Mouse (Mus musculus) frontal cortex, postnatal 36 days (tissue): ENCODE results near the gene Plppr3.
"Not testable (repeated sequence)": the region's sequence is repeated elsewhere in the genome, so short reads cannot be mapped to it uniquely, and the experiment has no call there.

Experiments
- DNase-seq, 2 experiments: peaks; one replicate each; pipeline ENCODE4 v3.0.0; 2022; ENCODE audit warnings: low spot score in 2 of 2

Plppr3 gene

GRCm38 (mm10) chr10:79900951-79901410, 26.5 kb upstream of the Plppr3 start:
- DNase-seq: peak; percentile 80 to 89

DNA sequence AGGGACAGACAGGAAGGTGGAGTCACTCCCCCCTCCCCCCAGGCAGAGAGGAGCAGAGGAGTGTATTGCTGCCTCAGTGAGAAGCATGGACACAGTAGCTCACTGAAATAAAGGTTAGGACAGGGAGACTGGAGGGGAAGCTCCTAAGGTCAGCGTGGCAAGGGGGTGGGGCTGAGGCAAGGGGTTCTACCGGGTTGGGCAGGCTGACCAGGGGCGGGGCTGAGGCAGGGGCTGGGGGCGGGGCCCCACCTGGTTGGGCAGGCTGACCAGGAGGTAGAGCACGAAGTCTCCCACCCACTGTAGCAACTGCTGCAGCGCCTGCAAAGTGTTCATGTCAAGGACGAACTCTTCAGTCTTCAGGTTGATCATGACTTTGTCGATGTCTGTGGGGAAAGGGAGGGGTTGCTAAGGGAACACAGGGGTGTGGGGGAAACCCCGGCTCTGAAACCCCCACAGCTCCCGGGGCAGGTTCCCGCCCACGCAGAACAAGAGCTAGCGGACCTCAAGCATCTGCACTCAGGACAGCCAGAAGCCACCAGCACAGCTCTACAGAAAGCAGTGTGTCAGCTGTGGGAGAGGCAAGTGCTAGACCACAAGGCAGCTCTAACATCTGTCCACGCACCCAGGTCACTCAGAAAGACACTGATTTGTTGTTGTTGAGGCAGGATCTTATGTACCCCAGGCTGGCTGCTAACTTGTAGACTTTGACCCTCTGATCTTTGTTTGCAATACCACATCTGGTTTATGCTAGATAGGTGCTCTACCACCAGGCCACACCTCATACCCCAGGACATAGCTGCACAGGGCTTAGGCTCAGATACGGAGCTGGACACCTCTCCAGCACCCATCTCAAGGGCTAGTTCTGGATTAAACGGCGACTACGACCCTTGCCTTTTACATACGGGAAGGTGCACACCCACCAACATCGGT, 23.1 kb upstream of the Plppr3 start:
- DNase-seq: no peak

GRCm38 (mm10) chr10:79896814-79897213, 22.4 kb upstream of the Plppr3 start:
- no peak for DNase-seq

GRCm38 (mm10) chr10:79896306-79896705, 21.9 kb upstream of the Plppr3 start:
- no peak for DNase-seq

DNA sequence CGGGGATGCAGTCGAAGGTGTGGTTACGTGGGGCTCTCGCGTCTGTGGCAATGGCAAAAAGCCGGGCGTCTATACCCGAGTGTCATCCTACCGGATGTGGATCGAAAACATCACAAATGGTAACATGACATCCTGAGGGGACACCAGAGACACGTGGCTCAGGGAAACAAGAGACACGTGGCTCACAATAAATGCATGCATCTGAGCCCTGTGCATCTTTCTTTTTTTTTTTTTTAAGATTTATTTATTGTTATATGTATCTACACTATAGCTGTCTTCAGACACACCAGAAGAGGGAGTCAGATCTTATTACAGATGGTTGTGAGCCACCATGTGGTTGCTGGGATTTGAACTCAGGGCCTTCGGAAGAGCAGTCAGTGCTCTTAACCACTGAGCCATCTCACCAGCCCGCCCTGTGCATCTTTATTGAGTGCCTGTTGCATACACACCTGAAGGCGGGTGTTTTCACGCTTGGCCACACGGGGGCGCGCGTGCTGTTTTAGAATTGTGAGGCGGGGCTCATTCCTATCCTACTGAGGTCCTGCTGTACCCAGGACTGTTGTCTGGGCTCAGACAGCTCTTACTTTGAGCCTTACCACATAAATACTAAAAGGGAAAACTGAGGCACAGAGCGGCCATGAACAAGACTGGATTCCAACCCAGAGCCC, 18.2 kb upstream of the Plppr3 start:
- peak; percentile 79 to 81 for DNase-seq

- DNase-seq: no peak
Observed at GRCm38 (mm10) chr10:79890670-79891069, 16.2 kb upstream of the Plppr3 start, which contains the start of gene Cfd. TSS of gene Cfd (plus strand) at chr10:79890853.

DNA sequence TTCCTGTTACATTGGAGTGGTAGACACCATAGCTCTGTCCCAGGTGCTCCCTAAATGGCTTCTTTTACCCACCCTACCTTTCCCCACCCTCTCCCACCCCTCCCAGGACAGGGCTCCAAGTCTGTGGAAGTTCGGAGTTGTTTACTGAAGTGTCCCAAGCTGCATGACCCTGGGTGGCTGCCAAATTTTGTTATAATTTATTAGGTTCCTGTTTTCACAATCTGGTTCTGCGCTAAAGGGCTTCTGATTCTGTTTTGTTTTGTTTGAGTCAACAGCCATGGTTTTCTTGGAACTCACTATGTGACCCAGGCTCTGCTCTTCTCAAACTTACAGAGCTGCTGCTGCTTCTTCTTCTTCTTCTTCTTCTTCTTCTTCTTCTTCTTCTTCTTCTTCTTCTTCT, 15.0 kb upstream of the Plppr3 start:
- no peak for DNase-seq

DNA sequence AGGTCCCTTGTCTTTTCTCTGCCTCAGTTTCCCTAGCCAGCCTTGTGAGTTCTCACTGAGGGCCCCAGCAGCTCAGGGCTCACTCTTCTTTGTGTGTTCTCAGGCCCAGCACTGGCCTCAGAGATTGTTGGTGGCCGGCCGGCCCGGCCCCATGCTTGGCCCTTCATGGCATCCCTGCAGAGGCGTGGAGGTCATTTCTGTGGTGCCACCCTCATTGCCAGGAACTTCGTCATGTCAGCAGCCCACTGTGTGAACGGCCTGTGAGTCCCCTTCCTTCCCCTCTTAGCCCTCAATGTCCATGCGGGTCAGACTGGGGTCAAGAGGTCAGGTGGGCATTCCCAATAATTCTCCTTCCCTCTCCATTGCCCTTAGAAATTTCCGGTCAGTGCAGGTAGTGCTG, 12.2 kb upstream of the Plppr3 start:
- no peak for DNase-seq

DNA sequence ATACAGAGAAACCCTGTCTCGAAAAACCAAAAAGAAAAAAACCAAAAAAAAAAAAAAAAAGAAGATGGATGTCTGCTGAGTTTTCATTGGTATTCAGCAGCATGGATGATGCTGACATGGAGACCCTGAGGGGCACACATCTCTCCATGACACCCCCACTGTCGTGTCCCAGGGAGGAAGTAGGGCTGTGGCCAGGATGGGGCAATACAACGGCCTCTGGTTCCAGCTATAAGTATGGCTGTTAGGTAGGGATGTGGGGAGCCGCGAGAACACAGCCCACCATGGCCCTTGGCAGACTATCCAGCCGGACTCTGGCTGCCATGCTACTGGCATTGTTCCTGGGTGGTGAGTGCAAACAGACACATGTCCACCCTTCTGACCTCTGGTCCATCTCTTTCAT, 11.6 kb upstream of the Plppr3 start, which contains the start of gene Elane:
Gene Elane, plus strand, starts transcription at position 194 of the 400 bp plus-strand sequence.
- DNase-seq: no peak

DNA sequence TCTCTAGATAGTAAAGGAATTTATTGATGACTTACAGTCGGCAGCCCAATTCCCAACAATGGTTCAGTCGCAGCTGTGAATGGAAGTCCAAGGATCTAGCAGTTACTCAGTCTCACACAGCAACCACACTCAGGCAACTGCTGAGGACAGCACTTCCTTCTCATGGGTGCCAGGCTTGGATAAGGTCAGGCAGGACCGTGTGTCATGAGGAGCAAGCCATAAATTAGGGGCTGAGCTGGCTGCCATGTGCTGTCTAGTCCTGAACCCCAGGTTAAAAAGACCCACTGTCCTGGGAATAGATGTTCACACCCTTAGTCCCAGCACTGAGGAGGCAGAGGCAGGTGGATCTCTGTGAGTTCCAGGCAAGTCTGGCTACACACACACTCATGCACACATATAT, 10.5 kb upstream of the Plppr3 start:
- DNase-seq: not testable (repeated sequence)

GRCm38 (mm10) chr10:79884446-79884845, 10.0 kb upstream of the Plppr3 start:
- no peak for DNase-seq

GRCm38 (mm10) chr10:79883297-79884084, 9.1 kb upstream of the Plppr3 start:
- peak; percentile 80 to 86 for DNase-seq

- DNase-seq: no peak
Observed at GRCm38 (mm10) chr10:79881981-79882380, 7.5 kb upstream of the Plppr3 start.

GRCm38 (mm10) chr10:79880721-79881120, 6.3 kb upstream of the Plppr3 start:
- no peak for DNase-seq

DNA sequence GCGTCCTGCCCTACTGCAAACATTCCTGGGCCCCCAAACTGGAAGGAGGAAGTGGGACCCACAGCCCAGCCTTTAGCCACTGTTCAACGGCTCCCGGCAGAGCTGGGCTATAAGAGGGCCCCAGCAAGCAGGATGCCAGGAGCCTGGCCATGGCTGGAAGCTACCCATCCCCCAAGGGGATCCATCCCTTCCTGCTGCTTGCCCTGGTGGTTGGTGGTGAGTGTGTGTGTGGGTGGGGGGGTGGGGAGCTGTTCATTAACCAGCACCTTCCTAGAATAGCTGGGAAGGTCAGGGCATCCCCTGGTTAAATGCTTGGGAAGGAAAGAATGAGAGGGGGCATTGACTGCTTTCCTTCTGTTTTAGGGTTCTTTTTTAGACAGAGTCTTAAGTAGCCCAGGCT, 5.1 kb upstream of the Plppr3 start:
- no peak for DNase-seq

DNA sequence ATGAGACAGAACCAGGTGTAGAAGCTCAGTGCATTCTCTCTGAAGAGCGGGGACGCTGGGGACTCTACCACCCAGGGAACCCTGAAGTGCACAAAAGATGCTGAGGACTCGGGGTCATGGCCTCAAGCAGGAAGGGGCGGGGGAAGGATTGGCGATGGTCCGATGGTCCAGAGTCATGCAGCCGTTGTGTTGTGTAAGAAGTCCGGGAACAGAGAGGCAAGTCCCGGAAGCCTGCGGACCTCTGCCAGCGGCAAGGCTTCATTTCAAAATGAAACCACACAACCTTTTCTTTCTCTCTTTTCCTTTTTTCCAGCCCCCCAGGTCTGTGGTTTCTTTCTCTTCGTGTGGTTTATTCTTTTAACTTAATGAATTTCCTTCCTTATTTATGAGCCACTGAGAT, 3.3 kb upstream of the Plppr3 start:
- no peak for DNase-seq

DNA sequence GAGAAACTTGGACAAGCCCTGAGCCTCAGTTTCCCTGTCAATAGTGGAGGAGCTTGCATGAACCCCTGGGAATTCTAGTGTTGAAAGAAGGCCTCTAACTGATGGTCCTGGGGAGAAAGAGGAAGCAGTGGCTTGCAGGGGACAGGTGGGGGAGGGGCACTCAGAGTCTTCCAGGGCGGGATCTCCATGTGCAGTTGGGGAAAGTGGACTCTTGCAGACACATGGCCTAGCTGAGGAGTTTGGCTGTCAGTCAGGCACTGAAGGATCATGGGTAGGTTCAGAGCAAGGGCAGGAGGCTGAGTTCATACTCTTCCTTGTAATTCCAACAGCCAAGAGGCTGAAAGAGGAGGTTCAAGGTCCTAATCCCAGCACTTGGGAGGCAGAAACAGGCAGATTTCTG, 2.7 kb upstream of the Plppr3 start:
- DNase-seq: no peak

DNA sequence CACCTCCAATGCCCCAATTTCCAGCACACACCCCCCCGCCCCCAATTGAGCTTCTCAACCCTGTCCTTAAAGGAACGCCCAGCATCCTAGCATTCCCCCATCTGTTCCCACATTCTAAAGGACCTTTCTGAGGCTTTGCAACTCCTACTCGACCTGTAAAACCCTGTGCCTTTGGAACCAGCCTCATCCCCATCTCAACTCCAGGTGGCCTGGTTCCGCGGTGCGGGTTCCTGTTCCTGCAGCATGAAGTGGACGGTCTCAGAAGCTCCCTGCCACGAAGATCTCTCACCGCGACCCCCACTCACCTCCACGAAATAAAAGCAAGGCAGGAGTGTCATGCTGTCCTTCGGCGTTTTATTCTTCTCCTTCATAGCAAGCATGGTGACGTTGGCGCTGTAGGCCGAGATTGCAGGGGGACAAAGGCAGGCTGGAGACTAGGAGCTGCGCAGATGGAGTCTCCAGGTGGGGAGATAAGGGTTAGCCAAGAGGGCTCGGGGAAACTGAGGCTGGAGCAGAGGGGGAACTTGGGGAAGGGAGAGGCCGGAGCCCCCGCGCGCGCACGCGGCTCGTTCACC, 632 bp downstream of the Plppr3 start:
- no peak for DNase-seq

DNA sequence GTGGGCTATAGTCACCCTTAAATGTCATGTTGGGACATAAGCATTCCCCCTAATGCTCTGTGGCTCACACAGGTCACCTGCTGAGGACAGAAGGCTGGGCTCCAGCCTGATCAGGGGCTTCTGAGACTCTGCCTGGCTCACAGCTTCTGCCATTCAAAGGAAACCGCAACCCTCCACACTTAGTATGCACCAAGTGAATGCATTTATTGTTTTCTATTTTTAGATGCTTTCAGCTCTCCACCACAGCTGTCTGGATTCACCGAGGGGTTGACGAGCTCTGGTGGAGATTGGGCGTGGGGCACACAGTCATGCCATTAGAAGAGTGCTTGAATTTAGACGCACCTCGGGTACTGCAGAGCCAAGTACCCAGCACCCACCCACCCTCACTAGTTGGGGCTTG, 1.1 kb downstream of the Plppr3 start:
- DNase-seq: no peak

DNA sequence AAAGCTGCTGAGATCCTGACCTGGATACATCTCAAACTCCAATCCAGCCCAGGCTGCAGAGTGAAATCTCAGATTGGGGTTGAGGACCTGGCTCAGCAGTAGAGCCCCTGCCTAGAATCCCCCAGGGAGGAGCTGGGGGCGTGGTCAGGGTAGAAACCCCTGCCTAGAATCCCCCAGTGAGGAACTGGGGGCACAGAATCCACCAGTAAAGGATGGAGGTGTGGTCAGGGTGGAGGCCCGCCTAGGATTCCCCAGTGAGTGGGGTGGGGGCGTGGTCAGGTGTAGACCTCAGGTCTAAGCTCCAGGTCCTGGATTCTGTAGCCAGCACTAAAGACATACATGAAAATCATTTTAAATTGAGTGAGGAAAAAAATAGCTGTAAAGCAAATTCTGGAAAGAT, 1.6 kb downstream of the Plppr3 start:
- no peak for DNase-seq

DNA sequence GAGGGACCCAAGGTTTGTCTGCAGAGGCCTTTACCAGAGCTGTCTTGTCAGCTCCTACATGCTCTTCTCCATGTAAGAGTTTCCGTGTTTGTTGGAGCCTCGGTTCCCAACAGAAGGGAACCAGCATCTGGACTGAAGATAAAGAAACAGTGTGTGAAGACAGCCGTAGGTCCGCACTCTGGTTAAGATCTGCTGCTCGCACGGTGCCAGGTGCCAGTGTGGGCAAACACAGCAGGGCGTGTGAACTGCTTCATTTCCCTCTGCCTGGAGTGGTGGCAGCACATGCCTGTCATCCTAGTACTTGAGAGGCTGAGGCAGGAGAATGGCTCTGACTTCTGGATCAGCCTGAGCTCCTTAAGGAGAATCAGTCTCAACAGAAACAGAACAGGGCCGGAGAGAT, 2.6 kb downstream of the Plppr3 start:
- DNase-seq: no peak

DNA sequence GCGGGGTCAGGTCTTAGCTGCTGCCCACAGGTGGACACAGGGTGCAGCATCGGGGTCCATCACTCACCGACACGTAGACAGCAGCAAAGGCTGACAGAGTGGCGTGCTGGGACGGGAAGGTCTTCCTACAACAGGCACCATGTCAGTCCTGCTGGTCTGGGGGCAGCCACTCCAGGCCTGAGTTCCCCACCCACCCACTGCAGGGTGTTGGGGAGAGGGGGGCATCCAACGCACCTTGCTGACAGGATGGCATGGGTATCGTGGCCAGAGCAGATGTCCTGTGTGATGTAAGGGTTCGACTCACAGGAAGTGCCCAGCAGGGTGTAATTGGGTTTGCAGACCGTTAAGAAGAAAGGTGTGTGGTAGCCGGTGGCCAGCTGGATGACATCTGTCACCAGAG, 7.8 kb downstream of the Plppr3 start:
- DNase-seq: no peak
